Mouse (Mus musculus): Measurements from ENCODE around the gene Bod1. TPM values are rescaled to one million over a fixed set of nuclear protein-coding genes. Genes with fewer than 3 reads are reported as not detected.

Bod1 gene
- total RNA-seq, 2 experiments from 2014 or later: 131 to 146 TPM

DNA sequence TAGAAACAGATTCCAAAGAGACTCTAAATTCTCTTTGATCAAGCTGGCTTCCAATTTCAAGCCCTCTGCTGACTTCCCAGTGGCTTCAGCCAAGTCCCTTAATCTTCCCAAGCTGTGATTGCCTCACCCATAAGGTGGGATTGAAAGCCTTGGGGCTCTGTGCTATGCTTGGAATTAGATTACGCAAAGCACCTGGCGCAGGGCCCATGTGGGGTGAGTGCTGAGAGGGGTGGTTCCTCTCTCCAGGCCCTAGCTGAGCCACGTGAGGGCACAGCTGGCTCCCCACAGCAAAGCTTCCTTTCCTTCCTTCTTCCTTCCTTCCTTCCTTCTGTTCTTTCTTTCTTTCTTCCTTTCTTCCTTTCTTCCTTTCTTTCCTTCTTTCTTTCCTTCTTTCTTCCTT is 54.4 kb downstream of the Bod1 start:
- intact Hi-C loops (cut with DNase I): no loop called here
- DNase-seq: peak; percentile 62 to 88

DNA sequence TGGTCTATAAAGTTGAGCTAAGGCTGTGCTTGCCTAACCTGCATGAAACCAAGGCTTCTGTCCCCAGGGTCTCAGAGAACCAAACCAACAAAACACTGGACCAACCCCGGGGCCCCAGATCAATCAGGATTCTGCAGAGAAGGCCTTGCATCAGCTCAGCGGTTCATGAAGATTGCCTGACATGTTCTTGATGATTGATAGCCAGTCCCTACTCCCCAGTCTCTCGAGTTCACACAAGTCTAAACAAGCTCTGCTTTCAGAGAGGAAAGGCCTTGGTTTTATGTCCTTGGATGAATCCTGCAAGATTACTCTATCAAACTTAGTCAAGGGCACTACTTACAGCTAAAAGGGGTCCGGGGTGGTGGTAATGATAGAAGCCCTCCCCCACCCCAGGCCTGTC is 55.0 kb downstream of the Bod1 start:
- intact Hi-C loops (cut with DNase I): no loop called here
- DNase-seq: no peak

Other genes with a start within 250 kb of the Bod1 start
- gene Cpeb4, start 200.3 kb upstream of the Bod1 start, total RNA-seq (2021): 10 to 100 TPM; 69.8 to 83.8 TPM